Mouse (Mus musculus) stomach, postnatal 0 days (tissue): ENCODE measurements around the gene S100b.

Experiments
- CTCF ChIP-seq: IDR thresholded peaks from 2 replicates; pipeline ENCODE4 v1.5.1; 2016; ENCODE audit warnings: antibody characterized with exemption, low read depth, mild to moderate bottlenecking, moderate library complexity
- EP300 ChIP-seq: optimal IDR thresholded peaks from 2 replicates; pipeline ENCODE3; 2016; ENCODE audit warnings: antibody characterized with exemption

GRCm38 (mm10) chr10:76246601-76247000 lies 7.1 kb upstream of the S100b start:
- TF ChIP-seq EP300 (no peak), CTCF (no peak)
